Mouse (Mus musculus): ENCODE measurements around the gene Sco2.

The Sco2 gene

DNA sequence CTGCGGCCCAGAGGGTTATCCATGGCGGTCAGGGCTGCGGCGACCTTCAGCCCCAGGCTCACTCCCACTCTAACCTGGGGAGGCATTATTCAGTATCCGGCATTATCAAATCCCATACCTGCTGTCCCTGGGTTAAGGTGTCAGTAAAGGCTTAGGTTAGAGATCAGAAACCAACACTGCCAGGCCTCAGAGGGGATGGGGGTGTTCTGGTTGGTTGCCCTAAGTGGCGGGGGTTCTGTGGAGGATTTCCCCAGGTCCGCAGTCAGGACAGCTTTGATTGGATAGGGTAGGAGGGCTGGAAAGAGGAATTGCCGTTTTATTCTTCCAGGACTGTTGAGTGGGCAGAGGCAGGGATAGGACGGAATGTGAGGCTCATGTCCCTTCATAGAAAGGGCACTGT, 694 bp upstream of the Sco2 start:
- no peak for DNase-seq (ENCODE audit: extremely low read depth, insufficient read length, low spot score)

- DNase-seq (ENCODE audit: extremely low read depth, insufficient read length, low spot score): peak; percentile 93
Measured at GRCm38 (mm10) chr15:89373027-89373761, 452 bp downstream of the Sco2 start.

DNA sequence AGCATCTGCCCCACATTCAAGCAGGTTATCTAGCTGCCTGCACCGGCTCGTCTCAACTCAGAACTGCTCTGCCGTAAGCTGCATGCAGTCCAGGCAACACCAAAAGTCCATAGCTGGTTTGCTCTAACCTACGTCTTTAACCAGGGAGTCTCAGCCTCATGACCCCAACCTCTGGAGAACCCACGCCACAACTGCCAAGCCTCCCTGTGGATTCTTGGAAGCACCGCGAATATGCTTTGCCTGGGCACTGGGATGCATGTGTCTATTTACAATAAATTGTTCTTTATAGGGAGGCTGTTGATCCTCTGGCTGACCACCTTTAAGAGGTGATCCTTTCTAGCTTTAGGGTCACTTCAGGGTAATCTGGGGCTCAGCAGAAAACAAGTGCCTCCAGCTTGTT, 1.1 kb downstream of the Sco2 start:
- no peak for DNase-seq (ENCODE audit: extremely low read depth, insufficient read length, low spot score)

DNA sequence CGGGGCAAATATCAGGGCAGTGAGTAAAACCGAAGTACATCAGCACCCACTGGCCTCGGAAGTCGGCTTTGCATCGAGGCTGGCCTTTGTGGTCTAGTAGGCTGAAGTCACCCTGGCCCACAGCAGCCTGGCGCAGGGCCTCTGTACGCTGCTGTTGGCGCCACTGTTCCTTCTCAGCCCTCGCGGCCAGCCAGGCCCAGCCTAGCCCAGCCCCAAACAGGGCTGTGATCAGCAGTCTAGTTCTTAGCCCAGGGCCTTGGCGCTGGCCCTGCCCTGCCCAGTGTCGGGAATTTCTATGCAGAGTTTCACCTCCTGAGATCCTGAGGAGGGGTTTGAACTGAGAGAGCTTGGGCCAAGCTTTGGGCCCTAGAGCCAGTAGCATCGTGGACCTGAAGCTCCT, 1.6 kb downstream of the Sco2 start:
- no peak for DNase-seq (ENCODE audit: extremely low read depth, insufficient read length, low spot score)

DNA sequence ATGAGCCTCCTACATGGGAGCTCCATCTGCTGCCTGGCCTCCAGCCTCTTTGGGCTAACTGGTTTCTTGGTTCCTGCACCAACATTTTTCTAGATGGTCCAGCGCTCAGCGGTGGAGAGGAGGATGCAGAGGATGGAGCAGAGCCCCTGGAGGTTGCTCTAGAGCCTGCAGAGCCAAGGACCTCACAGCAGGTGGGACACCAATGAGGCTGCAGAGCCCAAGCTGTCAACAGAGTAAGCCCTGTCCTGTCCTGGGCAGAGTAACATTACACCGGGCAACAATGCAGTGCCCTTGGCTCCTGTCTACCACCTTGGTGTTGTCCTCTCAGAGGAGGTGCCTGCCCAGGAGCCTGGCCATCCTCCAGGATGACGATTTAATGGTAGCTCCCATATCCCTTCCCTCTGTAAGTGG, 8.5 kb downstream of the Sco2 start:
- DNase-seq (ENCODE audit: extremely low read depth, insufficient read length, low spot score): no peak

DNA sequence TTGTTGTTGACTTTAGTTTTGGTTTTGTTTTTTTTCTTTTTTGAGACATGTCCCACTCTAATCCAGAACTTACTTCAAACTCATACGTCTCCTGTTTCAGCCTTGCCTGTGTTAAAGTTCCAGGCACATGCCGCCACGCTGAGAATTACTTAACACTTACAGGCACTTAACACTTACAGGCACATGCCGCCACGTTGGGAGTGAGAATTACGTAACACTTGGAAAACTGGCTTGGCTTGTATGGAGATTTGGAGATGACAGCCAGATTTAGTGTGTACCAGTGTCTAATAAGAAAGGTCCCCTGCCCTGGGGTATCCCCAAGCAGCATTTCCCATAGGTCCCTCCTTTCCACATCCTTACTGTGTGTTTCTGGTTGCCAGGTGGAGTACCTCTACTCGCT, 10.6 kb downstream of the Sco2 start:
- no peak for DNase-seq (ENCODE audit: extremely low read depth, insufficient read length, low spot score)

- no peak for DNase-seq (ENCODE audit: extremely low read depth, insufficient read length, low spot score)
Measured at GRCm38 (mm10) chr15:89358784-89359183, 14.9 kb downstream of the Sco2 start.

DNA sequence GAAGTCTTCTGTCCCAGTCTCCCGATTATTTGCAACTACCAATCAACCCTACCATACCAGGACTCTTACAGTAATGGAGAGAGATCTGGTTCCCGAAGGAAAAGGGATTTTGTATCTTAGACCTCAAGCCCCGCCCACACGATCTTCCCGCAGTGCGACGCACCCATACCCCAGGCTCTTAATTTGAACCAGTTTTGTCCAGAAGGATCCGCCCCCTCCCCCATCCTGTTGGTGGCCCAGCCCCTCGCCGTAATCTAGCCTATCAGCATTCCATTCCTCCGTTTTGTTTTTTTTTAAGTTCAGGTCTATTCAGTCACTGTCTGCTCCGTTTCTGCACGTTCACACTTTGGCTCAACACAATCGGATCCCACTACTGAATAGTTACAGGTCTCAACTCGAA, 17.3 kb downstream of the Sco2 start:
- peak; percentile 85 for DNase-seq (ENCODE audit: extremely low read depth, insufficient read length, low spot score)

GRCm38 (mm10) chr15:89355241-89356187, 18.1 kb downstream of the Sco2 start, which contains the start of the genes Lmf2 and Ncaph2:
Gene Lmf2 (minus strand): TSS chr15:89355659.
Gene Ncaph2 (plus strand): TSS chr15:89355719.
- peak; percentile 99 for DNase-seq (ENCODE audit: extremely low read depth, insufficient read length, low spot score)

- no peak for DNase-seq (ENCODE audit: extremely low read depth, insufficient read length, low spot score)
Measured at GRCm38 (mm10) chr15:89354455-89354854, 19.2 kb downstream of the Sco2 start.

DNA sequence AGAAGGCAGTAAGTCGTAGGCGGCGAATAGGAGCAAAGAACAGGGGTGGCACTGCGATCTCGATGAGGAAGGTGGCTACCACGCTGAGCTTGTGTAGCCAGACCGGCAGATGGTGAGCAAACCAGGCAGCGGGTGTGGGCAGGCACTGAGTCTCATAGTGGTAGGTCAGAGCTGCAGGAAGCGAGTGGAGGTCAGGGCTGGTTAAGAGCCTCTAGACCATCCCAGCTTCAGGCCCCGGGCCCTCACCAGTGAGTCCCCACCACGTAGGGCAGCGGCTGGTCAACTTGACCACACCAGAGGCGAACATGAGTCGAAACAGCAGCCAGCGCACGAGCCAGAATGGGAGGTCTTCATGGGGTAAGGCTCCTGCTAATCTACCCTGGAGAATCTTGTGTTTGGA, 19.8 kb downstream of the Sco2 start:
- DNase-seq (ENCODE audit: extremely low read depth, insufficient read length, low spot score): no peak

- DNase-seq (ENCODE audit: extremely low read depth, insufficient read length, low spot score): no peak
Measured at GRCm38 (mm10) chr15:89352795-89353194, 20.9 kb downstream of the Sco2 start.

DNA sequence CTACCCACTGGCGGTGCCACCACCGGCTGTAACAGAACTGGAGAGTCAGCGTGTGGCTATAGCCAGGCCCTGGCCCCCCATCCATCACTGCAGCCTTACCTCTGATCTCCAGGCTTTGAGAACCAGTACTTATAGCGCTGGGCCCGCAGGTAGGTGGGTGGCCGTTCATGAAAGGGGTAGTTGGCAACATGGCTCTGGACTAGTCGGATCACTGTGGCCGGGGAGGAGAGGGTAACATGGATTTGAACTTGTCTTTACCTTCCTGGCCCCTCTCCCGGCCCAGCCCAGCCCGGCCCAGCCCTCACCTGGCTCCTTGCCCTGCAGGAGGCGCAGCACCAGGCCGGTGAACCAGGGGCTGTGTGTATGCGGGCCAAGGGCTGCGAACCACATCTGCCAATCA, 21.6 kb downstream of the Sco2 start:
- no peak for DNase-seq (ENCODE audit: extremely low read depth, insufficient read length, low spot score)

GRCm38 (mm10) chr15:89351302-89351701, 22.3 kb downstream of the Sco2 start:
- no peak for DNase-seq (ENCODE audit: extremely low read depth, insufficient read length, low spot score)

GRCm38 (mm10) chr15:89350447-89350846, 23.2 kb downstream of the Sco2 start:
- no peak for DNase-seq (ENCODE audit: extremely low read depth, insufficient read length, low spot score)

GRCm38 (mm10) chr15:89343325-89343724, 30.3 kb downstream of the Sco2 start:
- no peak for DNase-seq (ENCODE audit: extremely low read depth, insufficient read length, low spot score)

GRCm38 (mm10) chr15:89341678-89342077, 32.0 kb downstream of the Sco2 start:
- no peak for DNase-seq (ENCODE audit: extremely low read depth, insufficient read length, low spot score)

GRCm38 (mm10) chr15:89340136-89340535, 33.5 kb downstream of the Sco2 start:
- no peak for DNase-seq (ENCODE audit: extremely low read depth, insufficient read length, low spot score)

GRCm38 (mm10) chr15:89339696-89340095, 34.0 kb downstream of the Sco2 start:
- no peak for DNase-seq (ENCODE audit: extremely low read depth, insufficient read length, low spot score)

GRCm38 (mm10) chr15:89336422-89336821, 37.2 kb downstream of the Sco2 start:
- DNase-seq (ENCODE audit: extremely low read depth, insufficient read length, low spot score): no peak

DNA sequence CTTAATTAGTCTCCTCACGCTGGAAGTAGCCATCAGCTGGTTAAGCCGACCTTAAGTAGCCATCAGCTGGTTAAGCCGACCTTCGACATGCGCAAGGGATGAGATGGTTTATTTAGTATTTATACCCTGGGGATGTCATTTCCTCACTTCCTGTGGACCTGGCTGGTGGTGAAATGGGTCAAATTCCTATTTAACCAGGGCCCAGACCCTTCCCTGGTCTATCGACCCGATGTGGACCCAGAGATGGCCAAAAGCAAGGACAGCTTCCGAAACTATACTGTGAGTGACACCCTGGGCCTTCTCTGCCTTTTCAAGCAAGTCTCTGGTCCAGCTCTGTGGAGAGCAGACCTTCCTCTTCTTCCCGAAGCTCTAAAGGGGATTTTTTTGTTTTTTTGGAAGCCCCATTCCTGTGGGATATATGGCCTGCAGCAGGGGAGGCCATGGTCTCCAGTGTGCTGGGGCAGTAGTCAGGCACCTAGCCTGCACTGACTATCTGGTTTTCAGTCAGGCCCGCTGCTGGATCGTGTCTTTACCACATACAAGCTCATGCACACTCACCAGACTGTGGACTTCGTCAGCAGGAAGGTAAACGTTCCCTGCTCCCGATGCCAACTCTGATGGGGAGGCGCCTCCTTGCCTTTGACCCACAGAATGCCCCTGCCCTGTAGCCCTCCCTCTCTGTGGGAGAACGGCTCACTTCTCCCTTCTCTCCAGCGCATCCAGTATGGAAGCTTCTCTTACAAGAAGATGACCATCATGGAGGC, 38.7 kb downstream of the Sco2 start:
- DNase-seq (ENCODE audit: extremely low read depth, insufficient read length, low spot score): no peak

Measured in 3134 (cell line).